Mouse (Mus musculus) kidney, adult 9 months (tissue): ENCODE measurements around the gene Supt4a.

ENCODE experiments used
- DNase-seq: peaks from one replicate; pipeline ENCODE4 v3.0.0; 2022

Gene Supt4a

GRCm38 (mm10) chr11:87752307-87752706, 15.0 kb downstream of the Supt4a start:
- no peak for DNase-seq

GRCm38 (mm10) chr11:87753255-87753654, 15.9 kb downstream of the Supt4a start:
- no peak for DNase-seq

GRCm38 (mm10) chr11:87753891-87754501, 16.6 kb downstream of the Supt4a start:
- DNase-seq: no peak

GRCm38 (mm10) chr11:87754603-87755002, 17.3 kb downstream of the Supt4a start:
- no peak for DNase-seq

DNA sequence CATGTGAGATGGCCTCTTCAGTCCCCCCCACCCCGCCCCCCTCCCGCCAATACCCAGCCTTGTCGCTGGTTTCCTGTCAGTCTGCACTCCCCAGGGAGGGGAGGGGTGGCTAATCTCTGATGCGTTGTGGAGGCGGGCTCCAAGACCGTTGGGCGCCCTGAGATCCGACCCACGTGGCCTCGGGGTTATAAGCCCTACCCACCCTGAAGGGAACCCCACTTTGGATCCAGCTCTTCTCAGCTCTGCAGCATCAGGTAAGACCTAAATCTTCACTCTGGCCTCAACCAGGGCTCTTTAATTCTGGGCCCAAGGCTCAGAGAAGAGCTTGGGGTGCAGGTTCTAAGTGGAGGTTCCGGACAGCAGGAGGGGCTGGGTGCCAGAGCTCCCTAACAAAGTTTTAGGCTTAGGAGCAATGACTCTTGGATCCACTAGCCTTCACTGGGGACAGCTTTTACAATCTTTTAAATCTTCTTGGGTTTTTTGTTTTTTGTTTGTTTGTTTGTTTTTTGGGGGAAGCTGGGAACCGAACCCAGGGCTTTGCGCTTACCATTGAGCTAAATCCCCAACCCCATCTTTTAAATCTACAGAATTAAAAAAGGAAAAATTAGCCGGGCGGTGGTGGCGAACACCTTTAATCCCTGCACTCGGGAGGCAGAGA, 18.1 kb downstream of the Supt4a start:
- peak; percentile 45 for DNase-seq

DNA sequence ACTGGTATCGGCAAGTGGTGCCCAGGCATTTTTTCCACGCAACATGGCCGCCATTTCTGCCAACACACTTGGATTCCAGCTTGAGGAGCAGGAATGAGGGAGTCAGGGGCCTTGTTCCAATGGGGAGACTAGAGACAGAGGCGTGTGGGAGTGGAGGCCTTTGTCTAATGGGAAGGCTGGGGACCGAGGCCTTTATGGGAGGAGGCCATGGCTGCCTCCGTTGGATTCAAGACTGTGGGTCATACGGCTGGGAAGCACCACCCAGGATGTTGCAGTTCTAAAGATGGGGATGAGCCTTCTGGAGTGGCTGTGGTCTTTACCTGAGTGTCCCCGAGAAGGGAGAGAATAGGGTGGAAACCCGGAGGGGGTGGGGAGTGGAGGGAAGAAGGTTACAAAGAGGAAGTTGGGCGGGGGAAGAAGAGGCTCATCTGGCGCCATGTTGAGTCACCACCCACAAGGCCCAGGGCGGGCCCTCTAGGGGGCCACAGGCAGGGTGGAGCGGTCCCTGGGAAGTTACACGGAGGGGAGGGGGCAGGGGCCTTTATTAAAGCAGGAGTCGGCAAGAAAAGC, 19.0 kb downstream of the Supt4a start:
- no peak for DNase-seq

DNA sequence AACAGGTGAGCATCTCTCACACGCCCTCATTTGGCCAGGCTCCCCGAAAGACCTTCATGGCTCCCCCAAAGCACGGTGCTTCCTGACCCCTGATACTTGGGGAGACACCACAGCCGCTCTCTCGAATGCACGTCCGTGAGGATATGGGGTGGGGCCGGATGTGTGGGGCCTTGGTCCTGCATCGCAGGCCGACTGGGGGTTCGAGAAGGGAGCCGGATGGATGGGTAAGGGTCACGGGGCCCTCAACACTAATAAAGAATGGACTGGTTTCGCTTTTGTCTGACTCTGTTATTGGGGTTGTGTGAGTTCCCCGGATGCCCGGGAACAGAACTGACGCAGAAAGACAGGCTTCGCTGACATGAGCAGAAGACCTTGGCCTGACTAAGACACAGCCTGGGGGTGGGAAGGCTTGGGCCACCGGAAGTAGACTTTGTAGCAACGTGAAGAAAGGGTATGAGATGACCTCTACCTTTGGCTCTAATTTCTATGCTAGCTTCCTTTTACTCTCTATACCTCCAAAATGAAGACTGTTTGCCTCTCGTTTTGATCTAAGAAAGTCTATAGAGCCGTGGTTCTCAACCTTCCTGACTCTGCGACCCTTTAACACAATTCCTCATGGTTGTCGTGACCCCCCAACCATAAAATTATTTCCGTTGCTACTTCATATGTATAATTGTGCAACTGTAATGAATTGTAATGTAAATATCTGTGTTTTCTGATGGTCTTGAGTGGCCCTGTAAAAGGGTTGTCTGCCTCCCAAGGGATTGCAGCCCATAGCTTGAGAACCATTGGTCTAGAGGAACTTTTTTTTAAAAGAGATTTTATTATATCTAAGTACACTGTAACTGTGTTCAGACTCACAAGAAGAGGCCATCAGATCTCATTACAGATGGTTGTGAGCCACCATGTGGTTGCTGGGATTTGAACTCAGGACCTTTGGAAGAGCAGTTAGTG, 19.9 kb downstream of the Supt4a start:
- no peak for DNase-seq

DNA sequence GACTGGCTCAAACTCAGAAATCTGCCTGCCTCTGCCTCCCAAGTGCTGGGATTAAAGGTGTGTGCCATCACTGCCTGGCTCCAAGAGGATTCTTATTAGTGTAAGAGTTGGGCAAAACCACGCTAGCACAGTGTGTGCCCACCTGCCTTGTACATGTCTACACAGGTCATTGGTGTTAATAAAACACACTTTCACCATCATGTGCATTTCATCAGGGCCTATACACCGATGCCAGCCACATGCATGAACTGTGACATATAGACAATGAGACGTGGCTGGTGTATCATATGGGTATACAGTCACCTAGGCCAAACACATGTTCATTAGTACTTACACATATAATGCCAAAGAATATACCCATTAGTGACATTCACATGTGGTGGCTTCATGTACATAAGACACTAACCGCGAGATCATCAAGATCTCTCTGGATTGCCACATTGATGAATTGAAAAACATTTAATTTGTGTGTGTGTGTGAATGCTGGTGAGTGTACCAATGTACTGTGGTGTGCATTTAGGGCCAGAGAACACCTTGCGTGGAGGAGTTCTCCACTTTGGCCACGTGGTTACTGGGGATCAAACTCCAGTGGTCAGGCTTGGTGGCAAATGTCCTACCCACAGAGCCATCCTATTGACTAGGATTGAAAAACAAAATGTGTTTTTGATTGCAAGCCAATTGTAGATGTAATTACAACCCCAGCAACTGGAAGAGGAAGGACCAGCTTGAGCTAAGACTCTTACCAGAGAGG, 21.0 kb downstream of the Supt4a start:
- no peak for DNase-seq

DNA sequence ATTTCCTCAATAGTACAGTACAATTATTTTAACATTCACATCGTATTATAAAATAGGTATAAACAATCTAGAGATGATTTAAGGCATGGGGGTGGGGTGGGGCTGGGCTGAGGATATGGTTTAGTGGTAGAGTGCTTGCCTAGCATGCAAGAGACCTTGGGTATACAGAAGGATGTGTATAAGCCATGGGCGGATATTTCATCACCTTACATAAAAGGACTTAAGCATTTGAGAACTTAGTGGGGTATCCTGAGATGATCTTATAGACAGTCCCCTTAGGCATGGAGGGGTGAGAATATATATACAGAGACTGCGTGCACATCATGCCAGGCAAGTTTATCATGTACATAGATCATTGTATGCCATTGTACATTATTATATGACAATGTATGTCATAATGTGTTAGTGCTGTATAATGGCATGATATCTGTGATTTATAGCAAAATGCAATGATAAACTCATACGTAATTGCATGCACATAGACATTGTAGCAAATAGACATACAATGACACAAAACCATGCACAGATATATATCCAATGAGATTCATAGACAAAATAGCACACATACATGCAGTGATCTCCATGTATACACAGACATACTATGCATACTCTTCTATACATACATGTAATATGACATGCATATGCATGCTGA, 21.7 kb downstream of the Supt4a start:
- no peak for DNase-seq

DNA sequence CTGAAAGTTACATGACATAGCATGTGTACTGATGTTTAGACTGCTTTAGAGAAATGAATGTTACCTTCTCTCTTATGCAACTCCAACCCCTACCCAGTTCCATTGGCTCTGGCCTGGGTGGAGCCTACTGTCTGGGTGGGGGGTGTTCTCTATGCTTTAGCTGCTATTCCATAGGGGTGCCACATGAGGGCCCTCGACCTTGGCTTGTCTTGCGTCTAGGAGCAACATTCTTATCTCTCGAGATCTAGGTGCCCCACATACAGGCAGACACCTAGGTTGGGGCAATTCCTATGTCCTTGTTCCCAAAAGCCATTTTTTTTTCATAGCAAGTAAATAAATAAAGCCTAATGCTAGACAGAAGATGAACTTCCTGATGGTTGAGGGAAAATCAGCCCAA, 22.3 kb downstream of the Supt4a start:
- DNase-seq: no peak

GRCm38 (mm10) chr11:87760301-87761081, 23.1 kb downstream of the Supt4a start, which contains the start of gene Tspoap1:
Gene Tspoap1, plus strand, starts transcription at chr11:87760541.
- no peak for DNase-seq

GRCm38 (mm10) chr11:87761181-87761721, 23.9 kb downstream of the Supt4a start:
- no peak for DNase-seq

DNA sequence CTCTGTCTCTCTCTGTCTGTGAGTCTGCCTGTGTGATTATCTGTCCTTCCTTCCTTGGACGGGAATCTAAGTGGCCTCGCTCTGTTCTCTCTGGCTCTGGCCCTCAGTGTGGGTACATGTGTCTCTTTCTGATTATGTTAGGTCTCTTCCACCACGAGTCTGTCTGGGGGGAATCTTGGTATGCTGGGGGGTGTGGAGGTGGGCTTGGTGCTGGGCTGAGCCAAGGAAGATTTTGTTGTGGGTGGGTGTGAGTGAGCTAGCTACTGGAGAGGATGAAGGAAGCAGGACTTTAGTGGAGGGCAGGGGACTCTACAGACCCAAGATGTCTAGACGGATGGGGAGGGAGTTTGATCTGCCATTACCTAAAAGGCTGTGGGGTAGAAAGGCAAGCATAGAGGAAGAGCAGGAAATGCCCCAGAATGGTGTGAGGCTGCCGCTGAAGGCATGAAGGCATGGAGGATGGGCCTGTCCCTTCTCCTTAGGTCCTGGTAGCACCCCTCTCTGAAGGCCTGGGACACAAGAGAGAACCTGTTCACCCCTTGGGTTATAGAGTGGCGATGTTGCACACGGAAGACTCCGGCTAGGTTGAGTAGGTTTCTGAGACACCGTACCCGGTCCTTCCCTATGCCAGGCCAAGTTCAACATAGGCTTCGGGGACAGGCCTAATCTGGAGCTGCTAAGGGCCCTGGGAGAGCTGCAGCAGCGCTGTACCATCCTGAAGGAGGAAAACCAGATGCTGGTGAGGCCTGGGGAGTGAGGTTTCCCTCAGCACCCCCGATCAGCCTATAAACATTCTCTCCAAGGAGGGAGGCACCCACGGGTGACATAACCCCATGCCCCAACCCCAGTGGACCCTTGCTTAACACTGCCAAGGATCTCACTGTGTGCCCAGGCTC, 24.7 kb downstream of the Supt4a start:
- DNase-seq: no peak

DNA sequence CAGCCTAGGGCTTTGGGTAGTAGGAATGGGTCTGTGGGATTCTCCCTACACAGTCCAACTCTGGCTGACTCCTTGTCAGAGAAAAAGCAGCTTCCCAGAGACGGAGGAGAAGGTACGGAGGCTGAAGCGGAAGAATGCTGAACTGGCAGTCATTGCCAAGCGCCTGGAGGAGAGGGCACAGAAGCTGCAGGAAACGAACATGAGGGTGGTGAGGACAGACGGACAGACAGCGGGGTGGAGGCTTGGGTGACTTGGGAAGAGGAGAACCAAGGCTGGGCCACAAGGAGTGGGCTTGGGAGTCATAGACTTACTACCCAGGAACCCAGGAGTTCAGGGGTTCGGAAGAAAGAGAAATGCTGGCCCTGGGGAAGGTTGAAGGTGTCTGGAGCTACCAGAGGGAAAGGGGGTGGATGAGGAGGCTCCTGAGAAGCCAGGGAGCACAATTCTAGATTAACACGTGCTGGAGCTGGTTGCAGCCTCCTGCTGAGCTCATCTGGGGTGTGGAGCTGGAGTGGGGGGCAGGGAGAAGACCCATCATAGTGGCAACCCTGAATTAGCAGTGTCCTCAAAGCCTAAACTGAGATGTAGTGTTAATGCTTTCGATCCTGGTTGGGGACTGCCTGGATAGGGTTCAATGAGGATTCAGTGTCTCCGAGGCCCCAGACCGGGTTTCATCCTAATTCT, 25.5 kb downstream of the Supt4a start:
- DNase-seq: no peak

GRCm38 (mm10) chr11:87763511-87763987, 26.2 kb downstream of the Supt4a start:
- peak; percentile 57 for DNase-seq

- no peak for DNase-seq
Measured at GRCm38 (mm10) chr11:87763988-87764876, 26.9 kb downstream of the Supt4a start.

DNA sequence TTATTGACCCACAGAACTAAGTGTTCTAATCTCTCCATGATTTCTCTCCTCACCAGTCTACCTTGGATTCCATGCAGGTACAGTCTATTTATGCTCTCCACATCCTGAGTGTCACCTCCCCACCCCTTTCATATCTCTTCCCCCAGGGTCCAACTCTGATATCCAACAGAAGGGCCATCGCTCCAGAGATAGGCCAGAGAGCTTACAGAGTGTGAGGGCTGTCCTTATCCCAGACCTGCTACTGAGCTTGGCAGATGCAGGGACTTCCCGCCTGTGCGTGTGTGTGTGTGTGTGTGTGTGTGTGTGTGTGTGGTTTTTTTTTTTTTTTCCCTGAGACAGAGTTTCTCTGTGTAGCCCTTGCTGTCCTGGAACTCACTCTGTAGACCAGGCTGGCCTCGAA, 31.4 kb downstream of the Supt4a start:
- no peak for DNase-seq

GRCm38 (mm10) chr11:87770989-87771388, 33.6 kb downstream of the Supt4a start:
- peak; percentile 76 for DNase-seq
